Mouse (Mus musculus) thymus, postnatal 0 days (tissue): ENCODE measurements at regions not wholly inside any gene's neighbourhood (a gene's known extent, or its start where the extent isn't known, plus 50 kb on each side); places are given as distances from the start of the nearest gene placed in this dataset.
A peak's percentile ranks its signal among the peaks of the same experiment; 100 is the strongest.

Experiments used
- DNase-seq: peaks from one replicate; pipeline ENCODE4 v3.0.0-alpha.2; 2015; ENCODE audit warnings: low spot score

GRCm38 (mm10) chr6:51268931-51269330 is 163.5 kb upstream of the Nfe2l3 start:
- no peak for DNase-seq

DNA sequence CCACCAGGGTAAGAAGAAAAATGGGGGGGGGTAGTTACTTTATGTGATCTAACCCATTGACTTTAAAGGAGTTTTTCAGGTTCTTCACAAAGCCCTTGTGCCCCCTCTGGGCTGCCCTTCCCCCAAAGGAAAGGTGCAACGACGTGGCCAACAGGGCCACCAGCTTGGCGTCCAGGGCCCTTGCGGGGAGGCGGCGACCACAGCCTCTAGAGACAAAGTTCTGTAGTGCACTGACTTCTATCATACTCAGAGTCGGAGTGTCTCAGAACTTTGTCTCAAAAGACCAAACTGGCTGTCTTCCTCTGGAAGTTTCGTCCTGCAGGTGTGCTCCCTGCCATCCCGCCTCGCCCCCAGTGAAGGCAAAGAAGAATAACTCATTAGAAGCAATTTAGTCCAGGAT is 162.9 kb upstream of the Nfe2l3 start:
- no peak for DNase-seq

- DNase-seq: peak; percentile 95
These were observed 162.0 kb upstream of the Nfe2l3 start for GRCm38 (mm10) chr6:51270216-51271127.

- no peak for DNase-seq
These were observed 161.4 kb upstream of the Nfe2l3 start for GRCm38 (mm10) chr6:51271128-51271480.

DNA sequence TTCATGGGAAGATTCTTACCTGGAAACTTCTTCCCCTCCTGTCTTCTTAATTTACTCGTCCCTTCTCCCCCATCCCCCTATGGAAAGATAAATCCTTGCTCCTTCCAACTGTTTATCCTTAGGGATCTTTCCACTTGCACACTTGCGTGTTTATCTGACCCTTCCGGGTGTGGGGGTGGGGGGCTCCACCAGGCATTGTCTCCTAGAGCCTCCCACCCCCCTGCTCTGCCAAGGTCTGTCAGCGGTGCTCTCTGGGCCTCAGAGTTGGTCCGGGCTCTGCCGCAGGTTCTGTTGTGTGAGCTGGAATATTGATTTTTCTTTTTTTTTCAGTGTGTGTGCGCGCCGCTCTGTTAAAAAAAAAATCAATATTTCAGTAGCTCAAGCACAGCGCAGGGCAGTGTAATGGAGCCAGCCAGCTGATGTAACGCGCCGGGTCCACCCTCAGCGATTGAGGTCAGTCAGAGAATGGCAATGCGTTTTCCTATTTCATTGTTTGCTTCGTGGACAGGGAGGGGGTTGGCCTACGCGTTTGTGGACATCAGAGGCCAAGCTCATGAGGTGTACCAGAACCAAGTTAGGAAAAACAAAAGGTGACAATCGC is 160.2 kb upstream of the Nfe2l3 start:
- DNase-seq: no peak

DNA sequence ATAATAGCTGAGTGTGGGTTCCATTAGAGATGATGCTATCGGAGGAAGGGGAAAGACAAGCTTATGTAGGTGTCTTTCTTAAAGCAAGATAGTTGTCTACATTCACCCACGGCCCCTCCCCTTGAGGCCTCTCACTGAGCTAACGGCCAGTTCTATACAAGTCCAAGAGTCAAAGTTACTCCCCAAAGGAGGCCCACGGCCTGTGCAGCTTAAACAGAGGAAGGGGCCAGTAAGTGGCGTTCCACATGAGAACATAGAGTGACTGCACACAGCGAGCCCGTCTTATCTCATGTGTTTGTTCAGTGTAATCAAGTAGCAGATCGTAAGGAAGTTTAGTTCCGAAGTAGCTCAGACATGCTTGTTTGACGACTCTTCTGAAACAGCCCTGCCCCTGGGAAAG is 153.0 kb upstream of the Nfe2l3 start:
- no peak for DNase-seq

- DNase-seq: peak; percentile 7
These were observed 152.2 kb upstream of the Nfe2l3 start for GRCm38 (mm10) chr6:51280231-51280630.

- no peak for DNase-seq
These were observed 148.4 kb upstream of the Nfe2l3 start for GRCm38 (mm10) chr6:51283916-51284706.

DNA sequence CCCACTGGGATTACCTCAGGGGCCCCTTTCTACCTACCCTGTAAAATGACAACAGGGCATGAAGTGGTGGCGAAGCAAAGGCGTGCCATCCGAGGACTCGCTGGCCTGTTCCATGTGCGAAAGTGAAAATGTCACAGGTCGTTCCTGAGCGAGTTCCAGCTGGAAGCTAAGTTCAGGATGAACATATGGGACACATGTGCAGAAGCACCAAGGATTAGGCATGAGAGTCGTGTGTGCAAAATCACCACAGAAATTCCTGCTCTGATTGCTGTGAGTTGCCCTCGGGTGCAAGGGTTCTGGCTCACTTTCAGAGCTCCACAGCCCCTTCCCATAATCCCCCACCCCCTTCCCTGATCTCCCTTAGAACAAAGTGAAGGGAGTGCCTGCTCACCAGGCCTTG is 147.6 kb upstream of the Nfe2l3 start:
- DNase-seq: no peak

DNA sequence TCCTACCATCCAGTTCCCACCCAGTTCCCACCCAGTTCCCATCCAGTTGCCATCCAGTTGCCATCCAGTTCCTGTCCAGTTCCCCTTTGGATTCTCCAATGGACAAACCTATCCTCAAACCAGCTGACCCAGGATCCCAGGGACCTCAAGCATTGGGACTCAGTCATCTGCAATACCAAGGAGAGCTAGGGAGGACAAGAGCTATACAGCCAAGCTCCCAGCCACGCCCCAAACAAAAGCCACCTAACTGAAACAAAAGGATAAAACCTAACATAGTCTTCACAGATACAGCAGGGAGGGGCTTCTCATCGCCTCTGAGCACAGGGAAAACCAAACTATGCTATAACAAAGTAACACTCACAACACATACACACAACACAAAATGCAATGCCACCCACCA is 145.6 kb upstream of the Nfe2l3 start:
- no peak for DNase-seq

DNA sequence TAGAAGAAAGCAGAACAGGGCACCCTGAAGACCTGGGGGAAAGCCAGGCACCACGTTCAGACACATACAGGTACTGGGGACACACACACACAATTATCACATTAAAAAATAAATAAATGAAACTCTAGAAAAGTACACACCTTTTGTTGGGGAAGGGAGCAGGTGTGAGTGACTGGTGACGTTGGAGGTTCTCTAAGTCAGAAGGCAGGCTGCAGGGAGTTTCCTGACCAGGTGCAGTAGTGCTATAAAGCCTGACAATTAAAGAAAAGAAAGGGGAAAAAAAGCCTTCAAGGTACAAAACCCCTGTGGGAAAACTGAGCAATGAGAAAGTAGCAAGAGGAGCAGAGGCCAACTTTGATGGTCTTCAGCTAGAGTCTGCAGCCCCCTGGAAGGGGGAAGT is 145.1 kb upstream of the Nfe2l3 start:
- no peak for DNase-seq

GRCm38 (mm10) chr6:51287807-51288206 is 144.7 kb upstream of the Nfe2l3 start:
- no peak for DNase-seq

DNA sequence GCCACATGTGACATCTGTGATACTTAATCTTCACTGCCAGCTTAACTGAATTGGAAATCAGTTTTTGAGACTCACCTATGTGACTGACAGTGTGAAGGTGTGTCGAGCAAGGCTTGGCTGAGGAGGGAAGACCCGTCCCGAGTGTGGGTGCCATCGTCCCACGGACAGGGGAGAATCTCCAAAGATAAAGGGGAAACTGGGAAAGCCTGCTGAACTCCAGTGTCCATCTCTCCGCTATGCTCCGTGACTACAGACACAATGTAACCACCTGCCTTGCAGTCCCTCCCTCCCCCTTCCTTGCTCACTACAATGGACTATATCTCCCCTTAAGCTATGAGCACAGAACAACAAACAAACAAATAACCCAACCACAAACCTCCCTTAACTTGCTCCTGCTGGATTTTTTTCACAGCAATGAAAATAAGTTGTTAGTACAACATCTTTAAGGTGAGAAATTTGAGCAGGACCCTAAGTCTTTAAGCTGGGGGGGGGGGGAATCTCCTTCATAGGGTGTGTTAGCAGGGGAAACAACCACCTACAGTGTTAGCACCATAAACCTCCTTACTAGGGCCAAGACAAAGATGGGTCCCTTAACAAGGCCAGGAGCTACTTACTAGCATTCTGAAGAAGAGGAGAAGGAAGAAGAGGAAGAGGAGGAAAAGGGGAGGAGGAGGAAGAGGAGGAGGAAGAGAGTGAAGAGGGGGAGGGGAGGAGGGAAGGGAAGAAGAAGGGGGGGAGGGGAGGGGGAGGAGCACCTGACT is 144.0 kb upstream of the Nfe2l3 start:
- DNase-seq: no peak

GRCm38 (mm10) chr6:51289067-51289725 is 143.3 kb upstream of the Nfe2l3 start:
- DNase-seq: no peak

DNA sequence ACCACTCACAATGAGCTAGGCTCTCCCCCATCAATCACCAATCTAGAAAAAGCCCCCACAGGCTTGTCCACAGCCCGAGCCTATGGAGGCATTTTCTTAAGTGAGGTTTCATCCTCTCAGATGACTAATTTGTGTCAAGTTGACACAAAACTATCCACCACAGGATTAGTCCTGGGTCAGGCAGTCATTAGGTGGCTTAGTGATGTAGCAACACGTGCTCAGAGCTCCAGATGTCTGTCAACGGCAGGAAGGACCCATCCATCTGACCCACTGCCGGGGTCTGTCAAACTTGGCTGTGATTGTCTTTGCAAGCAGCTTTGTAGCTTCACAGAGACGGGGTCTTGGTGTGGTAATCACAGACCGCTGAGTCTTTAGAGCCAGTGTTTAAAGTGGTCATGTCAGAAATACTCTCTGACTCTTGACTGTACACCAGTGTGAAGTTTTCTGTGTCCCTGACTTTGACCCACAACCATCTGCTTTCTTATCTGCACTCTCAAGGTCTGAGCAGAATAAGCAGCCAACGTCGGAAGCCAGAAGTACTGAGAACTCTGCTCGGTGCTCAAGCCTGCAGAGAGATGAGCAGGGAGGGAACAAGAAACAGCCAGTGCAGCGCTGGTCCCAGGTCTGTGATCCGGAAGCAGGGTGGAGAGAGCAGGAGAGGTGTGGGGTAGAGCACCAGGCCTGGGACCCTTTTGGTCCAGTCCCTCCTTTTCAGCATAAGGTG is 131.6 kb upstream of the Nfe2l3 start:
- DNase-seq: no peak

- no peak for DNase-seq
These were observed 130.6 kb upstream of the Nfe2l3 start for GRCm38 (mm10) chr6:51301831-51302230.

GRCm38 (mm10) chr6:51302240-51302639 is 130.2 kb upstream of the Nfe2l3 start:
- no peak for DNase-seq

- no peak for DNase-seq
These were observed 114.1 kb upstream of the Nfe2l3 start for GRCm38 (mm10) chr6:51318341-51318740.

DNA sequence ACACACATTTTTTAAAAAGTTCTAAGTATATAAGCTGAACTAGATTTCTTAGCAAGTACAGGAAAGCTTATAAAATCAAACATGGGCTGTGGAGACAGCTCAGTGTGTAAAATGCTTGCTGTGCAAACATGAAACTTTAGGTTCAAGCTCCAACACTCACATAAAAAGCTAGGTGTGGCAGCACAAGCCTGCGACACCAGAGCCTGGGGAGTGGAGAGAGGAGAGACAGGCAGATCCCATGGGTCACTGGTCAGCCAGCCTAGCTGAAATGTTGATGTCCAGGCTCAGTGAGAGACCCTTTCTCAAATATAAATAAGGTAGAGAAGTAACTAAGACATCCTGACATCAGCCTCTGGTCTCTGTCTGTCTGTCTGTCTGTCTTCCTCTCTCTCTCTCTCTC is 112.5 kb upstream of the Nfe2l3 start:
- no peak for DNase-seq
